Mouse (Mus musculus) bone marrow, adult 2 months (tissue): Measurements from ENCODE around the gene Prf1.

Experiments used
- CTCF ChIP-seq: fragments of 200-500 bp; IDR thresholded peaks from 2 replicates; pipeline ENCODE4 v1.5.1; 2011; ENCODE audit warnings: low read length, control low read depth; ENCODE audit not compliant: control insufficient read depth, insufficient read depth
- POLR2A ChIP-seq: fragments of 200-500 bp; IDR thresholded peaks from 2 replicates; pipeline ENCODE4 v1.6.1; 2011; ENCODE audit warnings: low read depth, mild to moderate bottlenecking, control low read depth, low read length, borderline replicate concordance; ENCODE audit not compliant: control insufficient read depth

- TF ChIP-seq CTCF (no peak), POLR2A (no peak)
Measured at GRCm38 (mm10) chr10:61312754-61313153, 15.1 kb downstream of the Prf1 start.
